9 mouse cellular contexts compared by ENCODE assay signal in genomic region chr5:66150706-66151300, GRCm38 (mm10). TPM values are rescaled to one million over a fixed set of nuclear protein-coding genes. Genes with fewer than 3 reads are reported as not detected.
DNase-seq lines count a peak whose midpoint lies in the region; ATAC-seq and TF ChIP-seq lines count a peak whose summit lies in the region.
"Had no signal": no experiment of that assay in that cellular context is flagged by ENCODE, and none has a peak within 500 bp of the region (broad histone marks: within the 10 kb centered on the region; RNA-seq: fewer than 3 reads in every experiment).

No protein-coding gene starts in this region.

- peaks cover 20% of the 10 kb centered on the region; the same call in 1 of the 2 replicates for H3K79me2 ChIP-seq in liver, adult 2 months (ENCODE audit: control insufficient read depth, insufficient read depth, low read length)

- peak overlapping the region; percentile 47 for H3K4me3 ChIP-seq in layer of hippocampus, adult 2 months
- peak overlapping the region; percentile 41 for H3K4me3 ChIP-seq in hindbrain, embryonic 16.5 days (ENCODE audit: low read length)
- H3K4me3 ChIP-seq in liver, adult 2 months (ENCODE audit: insufficient read depth, low read depth, low read length), result peak overlapping the region; percentile 70
- peak overlapping the region; percentile 37 for H3K4me3 ChIP-seq in midbrain, embryonic 15.5 days

- WGBS in hindbrain, embryonic 16.5 days, result under 1% methylated on average over 27 of the region's 43 CpGs
- WGBS in liver, adult 2 months, result under 1% methylated on average over 43 of the region's 43 CpGs
- WGBS in midbrain, embryonic 15.5 days, result under 1% methylated on average over 43 of the region's 43 CpGs

- TF ChIP-seq POLR2A in liver, adult 2 months (IDR thresholded peaks at IDR 0.05; ENCODE audit: extremely low read depth, insufficient read depth, low read length), result peak; percentile 60

- H3K9ac ChIP-seq in hindbrain, embryonic 16.5 days (ENCODE audit: low read depth, low read length), result peak overlapping the region; percentile 59
- peak overlapping the region; percentile 88 for H3K9ac ChIP-seq in liver, adult 2 months (ENCODE audit: low read depth, low read length)
- peak overlapping the region; percentile 28; the same call in 1 of the 2 replicates for H3K9ac ChIP-seq in midbrain, embryonic 15.5 days

- DNase-seq in layer of hippocampus, adult 2 months (ENCODE audit: low spot score in 2 of 2), result no peak
- DNase-seq in layer of hippocampus, adult 9-10 months (ENCODE audit: low spot score), result no peak
- peak; percentile 18 for DNase-seq in cerebellum, adult 8-10 months
- peak; percentile 55 for DNase-seq in gastrocnemius, postnatal 10 days
- DNase-seq in liver, adult 2 months (ENCODE audit: extremely low read depth, low read depth, low spot score), result peak; percentile 81
- DNase-seq in thymus, postnatal 14 days, result peak; percentile 14

- H3K9me3 ChIP-seq in hindbrain, embryonic 16.5 days (ENCODE audit: control insufficient read depth, low read length), result no peaks in the 10 kb centered on the region
- H3K9me3 ChIP-seq in midbrain, embryonic 15.5 days, result no peaks in the 10 kb centered on the region

- peaks cover 13% of the 10 kb centered on the region for H3K4me1 ChIP-seq in hindbrain, embryonic 16.5 days (ENCODE audit: control insufficient read depth, insufficient read depth, low read depth, low read length)
- H3K4me1 ChIP-seq in liver, adult 2 months (ENCODE audit: control insufficient read depth, insufficient read depth, low read length), result peaks cover 22% of the 10 kb centered on the region
- peaks cover 20% of the 10 kb centered on the region for H3K4me1 ChIP-seq in midbrain, embryonic 15.5 days

- peaks cover 10% of the 10 kb centered on the region for H3K27me3 ChIP-seq in hindbrain, embryonic 16.5 days (replicated peaks; ENCODE audit: control insufficient read depth, insufficient read depth, low read length)
- no peaks in the 10 kb centered on the region for H3K27me3 ChIP-seq in liver, adult 2 months (ENCODE audit: control insufficient read depth, insufficient read depth, low read length)
- H3K27me3 ChIP-seq in midbrain, embryonic 15.5 days (replicated peaks), result peaks cover 22% of the 10 kb centered on the region

- no peak overlapping the region for H3K27ac ChIP-seq in layer of hippocampus, adult 2 months
- no peak overlapping the region for H3K27ac ChIP-seq in hindbrain, embryonic 16.5 days (ENCODE audit: low read depth, low read length)
- H3K27ac ChIP-seq in liver, adult 2 months (replicated peaks; ENCODE audit: insufficient read depth, low read depth, low read length), result peak overlapping the region; percentile 99
- H3K27ac ChIP-seq in midbrain, embryonic 15.5 days, result no peak overlapping the region; the same call in 1 of the 2 replicates

- peak; percentile 75 for ATAC-seq in hindbrain, embryonic 16.5 days
- peak; percentile 63 for ATAC-seq in midbrain, embryonic 15.5 days (replicated peaks)

- H3K36me3 ChIP-seq in hindbrain, embryonic 16.5 days (ENCODE audit: control insufficient read depth, insufficient read depth, low read length), result no peaks in the 10 kb centered on the region
- H3K36me3 ChIP-seq in liver, adult 2 months (ENCODE audit: control insufficient read depth, insufficient read depth, low read length), result no peaks in the 10 kb centered on the region
- no peaks in the 10 kb centered on the region for H3K36me3 ChIP-seq in midbrain, embryonic 15.5 days (replicated peaks)

- TF ChIP-seq CTCF in layer of hippocampus, adult 2 months (conservative IDR thresholded peaks at IDR 0.05), result no peak
- TF ChIP-seq CTCF in liver, adult 2 months (IDR thresholded peaks at IDR 0.05; ENCODE audit: low read depth, low read length), result no peak

- peak overlapping the region; percentile 91 for H3K4me2 ChIP-seq in hindbrain, embryonic 16.5 days (ENCODE audit: low read length)
- peak overlapping the region; percentile 73 for H3K4me2 ChIP-seq in midbrain, embryonic 15.5 days

RNA-seq across cellular contexts. Expression of gene Rbm47, which starts 22.1 kb away (rescaled TPM):
- 1 to 10 TPM; 1.7 TPM for total RNA-seq in layer of hippocampus, adult 2 months (2021)
- total RNA-seq in gastrocnemius, postnatal 10 days (2021), result 1 to 10 TPM; 1.7 to 2.2 TPM
- polyA plus RNA-seq in hindbrain, embryonic 16.5 days (2015; fragmentation: Nextera tagmentation; extraction: Ambion mirVana), result 6.7 and 6.9 TPM in 2 replicates
- 63.5 and 81.8 TPM in 2 replicates for total RNA-seq in liver, adult 2 months (2014; rRNA removed)
- polyA plus RNA-seq in liver, adult 2 months (2012; rRNA removed), result 47.4 and 58.7 TPM in 2 replicates
- polyA plus RNA-seq in midbrain, embryonic 15.5 days (2015; fragmentation: Nextera tagmentation; extraction: Ambion mirVana), result 3.3 and 3.5 TPM in 2 replicates
- total RNA-seq: MEL had no signal

Comparison
In these comparisons a context has a peak if more than half of its experiments do, and no peak if none do; other contexts are left out.
1. DNase-seq: peak in cerebellum, adult 8-10 months (single experiment), gastrocnemius, postnatal 10 days (single experiment), liver, adult 2 months (single experiment) and thymus, postnatal 14 days (single experiment); none in layer of hippocampus, adult 2 months (0 of 2) and layer of hippocampus, adult 9-10 months (single experiment).
2. H3K9ac ChIP-seq: peak in every context shown above with its lines; median percentile 88 in liver, adult 2 months; 59 in hindbrain, embryonic 16.5 days; 28 in midbrain, embryonic 15.5 days.
3. RNA of gene Rbm47, which starts 22.1 kb away (total RNA-seq): 63.5 to 81.8 TPM in liver, adult 2 months; 1.7 to 2.2 TPM in gastrocnemius, postnatal 10 days and 1.7 TPM in layer of hippocampus, adult 2 months; every median in the first group is over 10 times any median in the second.
4. Peak in every context shown above with its lines, with median percentiles within 50 percentile points of each other: H3K4me3 ChIP-seq.